Mouse (Mus musculus): ENCODE results near the gene Eef1akmt3. TPM values are rescaled to one million over a fixed set of nuclear protein-coding genes. Genes with fewer than 3 reads are reported as not detected.
A peak's percentile ranks its signal among the peaks of the same experiment; 100 is the strongest.
"Not testable (repeated sequence)": the region's sequence is repeated elsewhere in the genome, so short reads cannot be mapped to it uniquely, and the experiment has no call there.

The Eef1akmt3 gene
- polyA plus RNA-seq, 1 experiment from 2014 or later: 0.13 TPM

DNA sequence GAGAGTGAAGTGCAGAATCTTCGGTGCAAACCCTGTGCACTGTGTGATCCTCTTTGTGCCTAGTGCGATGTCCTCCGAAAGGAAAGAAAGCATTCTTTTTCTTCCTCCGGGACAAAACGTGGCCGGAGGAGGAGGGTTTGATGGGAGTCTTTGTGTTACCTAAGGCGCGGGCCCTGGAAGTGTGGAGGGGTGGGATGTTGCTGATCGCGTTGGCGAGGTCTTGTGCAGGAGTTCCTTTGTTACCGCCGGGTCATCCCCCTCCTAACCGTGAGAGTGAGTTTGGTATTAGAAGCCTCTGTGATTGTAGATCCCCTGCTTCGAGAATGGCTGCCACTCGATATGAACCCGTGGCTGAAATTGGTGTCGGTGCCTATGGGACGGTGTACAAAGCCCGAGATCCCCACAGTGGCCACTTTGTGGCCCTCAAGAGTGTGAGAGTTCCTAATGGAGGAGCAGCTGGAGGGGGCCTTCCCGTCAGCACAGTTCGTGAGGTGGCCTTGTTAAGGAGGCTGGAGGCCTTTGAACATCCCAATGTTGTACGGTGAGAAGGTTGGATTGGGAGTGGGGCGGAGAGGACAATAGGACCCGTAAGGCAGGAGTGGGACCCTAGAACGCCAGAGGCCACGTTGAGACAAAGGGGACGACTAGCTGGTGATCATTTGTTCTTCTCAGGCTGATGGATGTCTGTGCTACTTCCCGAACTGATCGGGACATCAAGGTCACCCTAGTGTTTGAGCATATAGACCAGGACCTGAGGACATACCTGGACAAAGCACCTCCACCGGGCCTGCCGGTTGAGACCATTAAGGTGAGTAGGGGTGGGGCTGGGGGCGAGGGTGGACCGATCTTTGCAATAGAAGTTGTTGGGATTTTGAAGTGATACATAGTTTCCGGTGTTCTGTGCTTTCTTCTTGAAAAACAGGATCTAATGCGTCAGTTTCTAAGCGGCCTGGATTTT lies 22.9 kb upstream of the Eef1akmt3 start:
- Histone ChIP-seq H3K4me3 (replicated peaks; ENCODE audit: low read length) (peak overlapping the region; percentile 75), H3K4me2 (replicated peaks) (peak overlapping the region; percentile 80), H3K27ac (peak overlapping the region; percentile 91), H3K36me3 (replicated peaks; ENCODE audit: control insufficient read depth, insufficient read depth) (peaks cover 45% of the 10 kb centered on the region), H3K4me1 (replicated peaks; ENCODE audit: control insufficient read depth, insufficient read depth, low read length) (peaks cover 34% of the 10 kb centered on the region), H3K9ac (peak overlapping the region; percentile 93), H3K27me3 (ENCODE audit: control insufficient read depth, insufficient read depth, low read length) (no peaks in the 10 kb centered on the region), H3K9me3 (ENCODE audit: control insufficient read depth, low read length) (no peaks in the 10 kb centered on the region)
- DNase-seq (ENCODE audit: low spot score) (no peak), ATAC-seq (ENCODE audit: low FRiP score) (no peak)
- 13% methylated on average over 37 of the region's 37 CpGs for WGBS

DNA sequence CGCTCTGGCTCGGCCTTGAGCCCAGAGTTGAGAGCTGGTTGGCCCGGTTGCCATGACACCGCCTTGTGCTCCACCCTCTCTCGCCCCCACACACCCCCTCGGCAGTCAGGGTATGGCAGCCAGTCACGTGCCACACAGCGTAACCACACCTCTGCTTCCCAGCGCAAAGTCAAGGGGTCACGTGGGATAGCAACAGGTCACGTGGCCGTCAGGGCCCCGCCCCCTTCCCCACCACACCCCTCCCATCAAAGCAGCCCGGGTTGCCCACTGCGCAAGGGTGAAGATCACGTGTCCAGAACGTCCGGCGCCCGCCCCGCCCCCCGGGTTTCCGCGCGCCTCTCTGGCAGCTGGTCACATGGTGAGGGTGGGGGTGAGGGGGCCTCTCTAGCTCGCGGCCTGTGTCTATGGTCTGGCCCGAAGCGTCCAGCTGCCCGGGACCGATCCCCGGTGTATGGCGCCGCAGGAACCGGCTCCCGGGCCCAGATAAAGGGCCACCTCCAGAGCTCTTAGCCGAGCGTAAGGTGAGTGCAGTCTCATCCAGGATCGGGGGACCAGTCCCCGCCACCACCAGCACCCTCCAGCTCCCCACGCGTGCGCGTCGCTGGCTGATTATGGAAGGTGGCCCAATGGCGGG lies 22.0 kb upstream of the Eef1akmt3 start, which contains the start of gene Cdk4:
Gene Cdk4 (plus strand): TSS at position 296 of the 634 bp plus-strand sequence.
- under 1% methylated on average over 46 of the region's 46 CpGs for WGBS
- H3K27me3 ChIP-seq (ENCODE audit: control insufficient read depth, insufficient read depth, low read length): no peaks in the 10 kb centered on the region
- peaks cover 31% of the 10 kb centered on the region for H3K4me1 ChIP-seq (replicated peaks; ENCODE audit: control insufficient read depth, insufficient read depth, low read length)
- peak within 1 kb of the TSS; percentile 93 for H3K9ac ChIP-seq
- H3K9me3 ChIP-seq (ENCODE audit: control insufficient read depth, low read length): no peaks in the 10 kb centered on the region
- H3K27ac ChIP-seq: peak within 1 kb of the TSS; percentile 91
- H3K4me2 ChIP-seq (replicated peaks): peak within 1 kb of the TSS; percentile 80
- peaks cover 38% of the 10 kb centered on the region for H3K36me3 ChIP-seq (replicated peaks; ENCODE audit: control insufficient read depth, insufficient read depth)
- peak; percentile 90 for ATAC-seq (ENCODE audit: low FRiP score)
- DNase-seq (ENCODE audit: low spot score): peak; percentile 97
- peak within 1 kb of the TSS; percentile 75 for H3K4me3 ChIP-seq (replicated peaks; ENCODE audit: low read length)

DNA sequence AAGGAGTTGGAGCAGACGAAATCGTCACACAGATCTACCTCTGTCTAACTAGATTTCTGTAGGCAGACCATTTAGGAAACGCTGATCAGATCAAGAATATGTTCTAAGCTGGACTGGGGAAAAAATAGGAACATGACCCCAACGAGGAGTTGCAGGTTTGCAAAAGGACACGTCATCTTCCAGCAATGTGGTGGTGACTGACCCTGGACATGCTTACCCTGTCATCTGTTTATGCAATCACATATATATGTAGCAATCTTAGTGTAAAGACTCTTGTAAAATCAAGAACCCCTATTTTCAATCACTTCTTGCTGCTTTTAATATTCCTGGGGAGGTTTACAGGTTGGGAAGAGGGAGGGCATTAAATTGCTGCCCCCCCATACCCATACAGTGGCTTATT lies 21.2 kb upstream of the Eef1akmt3 start:
- Histone ChIP-seq H3K36me3 (replicated peaks; ENCODE audit: control insufficient read depth, insufficient read depth) (peaks cover 35% of the 10 kb centered on the region), H3K9ac (peak overlapping the region; percentile 25; the same call in 1 of the 2 replicates), H3K27ac (peak overlapping the region; percentile 84), H3K4me3 (replicated peaks; ENCODE audit: low read length) (peak overlapping the region; percentile 75; the same call in 1 of the 2 replicates), H3K4me1 (replicated peaks; ENCODE audit: control insufficient read depth, insufficient read depth, low read length) (peaks cover 34% of the 10 kb centered on the region), H3K27me3 (ENCODE audit: control insufficient read depth, insufficient read depth, low read length) (no peaks in the 10 kb centered on the region), H3K4me2 (replicated peaks) (peak overlapping the region; percentile 55), H3K9me3 (ENCODE audit: control insufficient read depth, low read length) (no peaks in the 10 kb centered on the region)
- ATAC-seq (ENCODE audit: low FRiP score): no peak
- WGBS: 72% methylated on average over 5 of the region's 5 CpGs
- no peak for DNase-seq (ENCODE audit: low spot score)

DNA sequence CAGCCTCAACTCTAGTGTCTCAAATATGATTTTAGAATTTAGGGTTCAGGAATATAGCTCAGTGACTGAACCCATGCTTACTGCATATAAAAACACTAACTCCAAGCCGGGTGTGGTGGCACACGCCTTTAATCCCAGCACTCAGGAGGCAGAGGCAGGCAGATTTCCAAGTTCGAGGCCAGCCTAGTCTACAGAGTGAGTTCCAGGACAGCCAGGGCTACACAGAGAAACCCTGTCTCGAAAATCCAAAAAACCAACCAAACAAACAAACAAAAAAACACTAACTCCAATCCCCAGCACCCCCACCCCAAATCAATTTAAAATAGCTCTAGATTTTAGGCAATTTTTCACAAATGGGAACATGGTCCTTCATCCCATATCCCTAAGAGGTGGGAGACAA lies 20.8 kb upstream of the Eef1akmt3 start:
- not testable (repeated sequence) for DNase-seq (ENCODE audit: low spot score); H3K9me3 ChIP-seq (ENCODE audit: control insufficient read depth, low read length); ATAC-seq (ENCODE audit: low FRiP score); H3K27me3 ChIP-seq (ENCODE audit: control insufficient read depth, insufficient read depth, low read length); H3K4me3 ChIP-seq (replicated peaks; ENCODE audit: low read length); H3K4me2 ChIP-seq (replicated peaks); H3K9ac ChIP-seq
- Histone ChIP-seq H3K4me1 (replicated peaks; ENCODE audit: control insufficient read depth, insufficient read depth, low read length) (peaks cover 34% of the 10 kb centered on the region), H3K36me3 (replicated peaks; ENCODE audit: control insufficient read depth, insufficient read depth) (peaks cover 35% of the 10 kb centered on the region), H3K27ac (peak overlapping the region; percentile 84)
- WGBS: 91% methylated on average over 4 of the region's 4 CpGs

DNA sequence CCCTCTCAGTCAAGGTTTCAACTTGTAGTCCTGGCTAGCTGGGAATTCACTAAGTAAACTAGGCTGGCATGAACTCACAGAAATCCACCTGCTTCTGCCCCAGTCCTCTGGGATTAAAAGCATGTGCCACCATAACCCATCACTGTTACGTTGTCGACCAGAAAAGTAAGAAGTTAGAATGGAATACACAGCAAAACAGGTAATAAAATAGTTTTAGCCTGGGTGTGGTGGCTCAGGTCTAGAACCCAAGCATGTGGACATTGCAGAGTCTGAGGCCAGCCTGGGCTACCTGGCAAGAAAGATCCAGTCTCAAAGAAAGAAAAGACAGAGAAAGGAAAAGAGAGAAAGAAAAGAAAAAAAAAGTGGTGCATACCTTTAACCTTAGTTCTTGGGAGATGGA lies 20.2 kb upstream of the Eef1akmt3 start:
- ATAC-seq (ENCODE audit: low FRiP score) (no peak), DNase-seq (ENCODE audit: low spot score) (no peak)
- Histone ChIP-seq H3K4me3 (replicated peaks; ENCODE audit: low read length) (peak overlapping the region; percentile 90), H3K9me3 (ENCODE audit: control insufficient read depth, low read length) (no peaks in the 10 kb centered on the region), H3K27ac (peak overlapping the region; percentile 98), H3K36me3 (replicated peaks; ENCODE audit: control insufficient read depth, insufficient read depth) (peaks cover 35% of the 10 kb centered on the region), H3K4me2 (replicated peaks) (peak overlapping the region; percentile 60), H3K9ac (peak overlapping the region; percentile 96), H3K4me1 (replicated peaks; ENCODE audit: control insufficient read depth, insufficient read depth, low read length) (peaks cover 34% of the 10 kb centered on the region), H3K27me3 (ENCODE audit: control insufficient read depth, insufficient read depth, low read length) (no peaks in the 10 kb centered on the region)
- WGBS: 65% methylated on average over 2 of the region's 2 CpGs

DNA sequence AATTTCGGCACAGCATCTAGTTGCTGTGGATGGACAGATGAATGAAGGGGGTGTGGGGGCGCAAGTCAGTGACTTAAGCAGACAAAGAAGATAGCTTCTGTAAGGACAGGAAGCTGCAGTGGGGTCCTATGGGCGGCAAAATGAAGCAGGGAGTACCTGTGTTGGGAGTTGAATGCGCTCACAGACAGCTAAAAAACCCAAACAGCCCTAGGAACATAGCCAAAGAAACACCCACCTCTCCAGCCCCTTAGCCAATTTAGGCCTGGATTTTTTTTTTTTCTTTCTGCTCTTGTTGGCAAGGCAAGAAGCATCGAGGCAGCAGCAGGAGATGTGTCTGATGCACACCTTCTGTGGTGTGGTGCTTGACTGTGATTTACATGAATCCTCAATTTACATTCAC lies 19.8 kb upstream of the Eef1akmt3 start:
- DNase-seq (ENCODE audit: low spot score) (no peak), ATAC-seq (ENCODE audit: low FRiP score) (no peak)
- peak overlapping the region; percentile 98 for H3K27ac ChIP-seq
- H3K4me2 ChIP-seq (replicated peaks): peak overlapping the region; percentile 60
- peak overlapping the region; percentile 90 for H3K4me3 ChIP-seq (replicated peaks; ENCODE audit: low read length)
- WGBS: 19% methylated on average over 5 of the region's 5 CpGs
- H3K36me3 ChIP-seq (replicated peaks; ENCODE audit: control insufficient read depth, insufficient read depth): peaks cover 35% of the 10 kb centered on the region
- H3K27me3 ChIP-seq (ENCODE audit: control insufficient read depth, insufficient read depth, low read length): no peaks in the 10 kb centered on the region
- H3K9me3 ChIP-seq (ENCODE audit: control insufficient read depth, low read length): no peaks in the 10 kb centered on the region
- peak overlapping the region; percentile 96 for H3K9ac ChIP-seq
- H3K4me1 ChIP-seq (replicated peaks; ENCODE audit: control insufficient read depth, insufficient read depth, low read length): peaks cover 34% of the 10 kb centered on the region

DNA sequence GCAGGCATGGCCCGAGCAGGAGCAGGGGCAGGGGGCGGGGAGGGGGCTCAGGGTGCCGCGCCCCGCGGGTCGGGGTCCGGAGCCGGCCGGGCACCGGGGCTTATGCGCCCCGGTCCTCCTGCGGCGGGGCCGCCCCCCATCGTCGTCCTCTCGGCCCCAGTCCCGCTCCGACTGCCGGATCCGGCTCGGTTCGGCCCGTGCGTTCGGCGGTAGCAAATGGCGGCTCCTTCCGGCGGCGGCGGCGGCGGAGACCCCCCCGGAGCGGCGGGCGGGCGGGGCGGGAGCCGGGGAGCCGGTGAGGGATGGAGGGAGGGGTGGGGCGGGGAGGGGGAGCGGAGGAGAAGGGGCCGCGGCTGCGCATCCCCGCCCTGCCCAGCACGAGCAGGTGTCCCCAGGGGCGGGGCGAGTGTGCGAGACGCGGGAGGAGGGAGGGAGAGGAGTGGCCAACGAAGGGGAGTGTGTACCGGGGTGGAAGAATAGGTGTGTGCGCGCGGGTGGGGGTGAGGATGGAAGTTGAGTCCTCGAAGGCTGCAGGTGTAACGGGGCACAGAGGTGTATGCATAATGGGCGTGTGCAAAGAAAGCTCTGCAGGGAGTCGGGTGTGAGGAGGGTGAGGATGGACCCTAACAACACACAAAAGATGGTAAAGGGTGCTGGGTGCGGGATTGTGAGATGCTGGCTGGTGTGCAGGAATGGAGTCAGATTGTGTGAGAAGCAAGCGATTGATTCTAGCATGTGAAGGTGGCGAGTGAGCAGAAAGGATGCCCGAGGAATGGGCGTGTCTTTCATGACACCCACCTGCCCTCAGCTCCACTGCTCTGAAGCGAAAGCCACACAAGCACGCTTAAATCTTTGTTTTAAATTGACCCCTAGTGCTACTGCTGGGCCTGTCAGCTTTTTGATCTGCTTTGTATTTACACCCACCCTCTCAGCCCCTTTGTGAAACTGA lies 18.9 kb upstream of the Eef1akmt3 start, which contains the start of gene March9:
Gene March9 (minus strand): TSS at position 217 of the 949 bp plus-strand sequence.
- H3K4me1 ChIP-seq (replicated peaks; ENCODE audit: control insufficient read depth, insufficient read depth, low read length): peaks cover 34% of the 10 kb centered on the region
- peak within 1 kb of the TSS; percentile 98 for H3K27ac ChIP-seq
- H3K9me3 ChIP-seq (ENCODE audit: control insufficient read depth, low read length): no peaks in the 10 kb centered on the region
- H3K36me3 ChIP-seq (replicated peaks; ENCODE audit: control insufficient read depth, insufficient read depth): peaks cover 35% of the 10 kb centered on the region
- peak; percentile 49 for ATAC-seq (ENCODE audit: low FRiP score)
- no peaks in the 10 kb centered on the region for H3K27me3 ChIP-seq (ENCODE audit: control insufficient read depth, insufficient read depth, low read length)
- H3K4me2 ChIP-seq (replicated peaks): peak within 1 kb of the TSS; percentile 60
- DNase-seq (ENCODE audit: low spot score): peak; percentile 82
- peak within 1 kb of the TSS; percentile 90 for H3K4me3 ChIP-seq (replicated peaks; ENCODE audit: low read length)
- WGBS: under 1% methylated on average over 61 of the region's 72 CpGs
- H3K9ac ChIP-seq: peak within 1 kb of the TSS; percentile 96

DNA sequence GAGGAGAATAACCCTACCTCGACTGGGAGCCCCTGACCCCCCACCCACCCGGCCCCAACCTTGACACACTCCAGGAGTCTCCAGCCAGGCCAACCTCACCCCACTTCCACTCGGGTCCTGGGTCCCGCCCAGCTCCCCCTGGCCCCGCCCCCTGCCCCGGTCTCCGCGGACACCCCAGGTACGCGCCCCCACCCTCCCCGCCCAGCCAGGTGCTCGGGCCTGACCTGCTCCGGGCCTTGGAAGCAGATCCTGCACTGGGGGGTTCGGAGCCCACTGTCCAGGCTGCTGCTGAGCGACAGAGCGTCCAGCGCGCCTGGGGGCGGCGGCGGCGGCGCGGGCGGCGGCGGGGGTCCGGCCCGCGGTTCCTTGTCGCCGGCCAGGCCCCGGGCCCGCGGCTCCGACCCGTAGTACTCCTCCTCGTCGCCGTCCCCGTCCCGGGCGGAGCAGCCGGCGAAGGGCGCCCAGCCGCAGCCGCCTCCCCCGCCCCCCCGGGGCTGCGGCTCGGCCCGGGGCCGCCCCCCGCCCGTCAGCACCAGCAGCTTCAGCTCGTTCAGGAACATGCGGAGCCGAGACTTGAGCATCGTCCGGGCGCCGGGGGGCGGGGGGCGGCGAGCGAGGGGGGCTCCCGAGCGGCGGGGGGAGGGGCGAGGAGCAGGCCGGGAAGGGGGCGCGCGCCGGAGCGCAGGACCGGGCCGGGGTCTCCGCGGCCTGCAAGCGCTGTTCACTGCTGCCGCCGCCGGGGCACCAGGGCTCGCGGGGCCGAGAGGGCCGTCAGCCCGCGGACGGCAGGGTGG lies 18.1 kb upstream of the Eef1akmt3 start:
- ATAC-seq (ENCODE audit: low FRiP score) (no peak), DNase-seq (ENCODE audit: low spot score) (no peak)
- Histone ChIP-seq H3K27ac (peak overlapping the region; percentile 98), H3K27me3 (ENCODE audit: control insufficient read depth, insufficient read depth, low read length) (no peaks in the 10 kb centered on the region), H3K4me1 (replicated peaks; ENCODE audit: control insufficient read depth, insufficient read depth, low read length) (peaks cover 26% of the 10 kb centered on the region), H3K4me3 (replicated peaks; ENCODE audit: low read length) (peak overlapping the region; percentile 90), H3K4me2 (replicated peaks) (peak overlapping the region; percentile 60), H3K9ac (peak overlapping the region; percentile 96), H3K9me3 (ENCODE audit: control insufficient read depth, low read length) (no peaks in the 10 kb centered on the region), H3K36me3 (replicated peaks; ENCODE audit: control insufficient read depth, insufficient read depth) (peaks cover 37% of the 10 kb centered on the region)
- under 1% methylated on average over 63 of the region's 92 CpGs for WGBS

Measured in hindbrain, embryonic 14.5 days (tissue).